Mouse (Mus musculus) kidney, embryonic 15.5 days (tissue): Measurements from ENCODE around the gene Rock2. TPM values are rescaled to one million over a fixed set of nuclear protein-coding genes. Genes with fewer than 3 reads are reported as not detected.

Experiments used
- polyA plus RNA-seq: library from polyadenylated mRNA; unstranded; fragments of >200 nt; fragmentation: Nextera tagmentation; extraction: Ambion mirVana; gene quantifications from 2 replicates; pipeline ENCODE4 v1.2.1, GENCODE M21; 2015

Rock2 gene
- polyA plus RNA-seq, 1 experiment from 2014 or later, result 16.6 TPM

Other genes with a start within 250 kb of the Rock2 start
- gene Ntsr2, start 241.5 kb upstream of the Rock2 start, polyA plus RNA-seq, result 0.26 and 0.46 TPM in 2 replicates
- 4.3 and 6.1 TPM in 2 replicates for gene Greb1, start 94.0 kb upstream of the Rock2 start, polyA plus RNA-seq
- gene E2f6, start 83.9 kb upstream of the Rock2 start, polyA plus RNA-seq, result 44.5 and 46.5 TPM in 2 replicates
- 4.0 and 4.9 TPM in 2 replicates for gene Pqlc3, start 105.5 kb downstream of the Rock2 start, polyA plus RNA-seq
- 0.40 and 0.76 TPM in 2 replicates for gene 2410004P03Rik, start 116.8 kb downstream of the Rock2 start, polyA plus RNA-seq